Mouse (Mus musculus) right cerebral cortex, adult 18-20 months (tissue): ENCODE measurements around the gene Scfd2.
A peak's percentile ranks its signal among the peaks of the same experiment; 100 is the strongest.

ENCODE experiments used
- DNase-seq: peaks from one replicate; pipeline ENCODE4 v3.0.0; 2022; ENCODE audit warnings: mixed read lengths

Scfd2 gene

DNA sequence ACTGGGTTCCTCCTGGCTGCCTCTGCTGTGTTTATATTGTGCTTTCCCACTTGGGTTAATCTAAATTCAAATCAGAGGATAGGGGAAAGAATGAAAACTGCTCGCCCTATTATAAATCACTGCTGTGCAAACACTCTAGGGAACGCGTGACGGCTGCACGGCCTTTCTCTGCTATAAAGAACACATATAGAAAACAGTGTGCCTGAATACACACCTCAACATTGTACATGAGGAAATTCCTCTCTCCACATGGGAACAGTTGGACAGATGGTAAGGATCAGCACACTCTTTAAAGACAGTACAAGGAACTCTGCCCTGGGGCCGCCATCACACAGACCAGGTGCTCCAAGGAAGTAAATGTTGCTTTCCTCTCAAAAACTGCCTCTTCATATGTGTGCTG is 166.2 kb downstream of the Scfd2 start:
- DNase-seq, result no peak

DNA sequence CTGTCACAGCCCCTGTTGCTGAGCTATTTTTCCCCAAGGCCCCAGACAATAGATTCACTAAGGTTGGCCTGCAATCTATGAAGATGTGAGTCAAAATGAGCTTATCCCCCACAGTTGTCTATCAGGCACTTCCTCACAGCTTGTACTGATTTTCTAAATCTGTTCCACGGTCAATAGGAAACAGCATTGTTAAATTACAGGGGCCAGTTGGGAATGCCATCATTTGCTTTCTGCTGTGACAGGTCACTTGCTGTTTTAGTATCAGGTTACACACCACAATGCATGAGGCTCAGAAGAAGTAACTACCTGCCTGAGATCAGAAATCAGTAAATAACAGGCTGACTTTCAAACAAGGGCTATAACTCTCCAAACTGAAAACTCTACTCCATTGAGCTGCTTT is 168.3 kb downstream of the Scfd2 start:
- no peak for DNase-seq

GRCm38 (mm10) chr5:74361531-74361930 is 170.0 kb downstream of the Scfd2 start:
- DNase-seq, result no peak

- no peak for DNase-seq
Observed at GRCm38 (mm10) chr5:74358033-74358432, 173.5 kb downstream of the Scfd2 start.

- no peak for DNase-seq
Observed at GRCm38 (mm10) chr5:74355416-74356177, 176.0 kb downstream of the Scfd2 start.

DNA sequence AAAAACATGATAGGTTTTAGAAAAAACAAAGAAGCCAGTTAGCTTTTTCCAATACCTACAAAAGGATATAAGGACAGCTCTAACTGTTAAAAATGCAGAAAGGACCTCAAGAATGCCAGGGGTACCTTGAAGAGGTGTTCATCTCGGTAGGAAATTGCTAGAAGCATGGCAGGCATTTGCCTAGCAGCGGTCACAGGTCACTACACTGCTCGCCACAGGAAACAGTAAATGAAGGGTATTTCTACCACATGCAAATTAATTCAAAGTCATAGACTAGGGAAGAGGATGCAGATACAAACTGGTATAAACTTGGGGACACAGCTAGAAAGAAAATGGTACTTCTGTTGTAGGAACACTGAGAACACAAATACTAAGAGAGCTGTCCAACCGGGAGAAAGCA is 180.7 kb downstream of the Scfd2 start:
- DNase-seq, result no peak

GRCm38 (mm10) chr5:74348079-74348870 is 183.3 kb downstream of the Scfd2 start:
- no peak for DNase-seq

GRCm38 (mm10) chr5:74343045-74343444 is 188.5 kb downstream of the Scfd2 start:
- peak; percentile 31 for DNase-seq

DNA sequence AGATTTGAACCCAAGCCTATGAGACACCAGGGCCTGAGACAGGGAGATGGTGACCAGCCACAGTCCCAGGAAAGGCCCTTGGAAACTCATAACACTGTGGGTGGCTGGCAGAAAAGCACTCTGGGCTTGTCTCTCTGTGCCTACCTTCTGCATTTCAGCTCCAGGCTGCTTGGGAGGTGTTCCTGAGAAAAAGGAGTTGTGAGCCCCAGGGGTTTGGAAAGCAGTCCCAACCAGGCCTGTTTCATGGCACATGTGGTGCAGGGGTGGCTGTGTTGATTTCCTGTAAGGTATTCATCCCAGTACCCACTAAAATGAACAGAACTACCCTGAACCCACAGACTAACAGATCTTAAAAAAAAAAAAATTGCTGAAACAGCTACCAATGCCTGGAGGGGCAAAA is 189.0 kb downstream of the Scfd2 start:
- DNase-seq, result peak; percentile 77

GRCm38 (mm10) chr5:74337491-74337890 is 194.1 kb downstream of the Scfd2 start:
- no peak for DNase-seq

DNA sequence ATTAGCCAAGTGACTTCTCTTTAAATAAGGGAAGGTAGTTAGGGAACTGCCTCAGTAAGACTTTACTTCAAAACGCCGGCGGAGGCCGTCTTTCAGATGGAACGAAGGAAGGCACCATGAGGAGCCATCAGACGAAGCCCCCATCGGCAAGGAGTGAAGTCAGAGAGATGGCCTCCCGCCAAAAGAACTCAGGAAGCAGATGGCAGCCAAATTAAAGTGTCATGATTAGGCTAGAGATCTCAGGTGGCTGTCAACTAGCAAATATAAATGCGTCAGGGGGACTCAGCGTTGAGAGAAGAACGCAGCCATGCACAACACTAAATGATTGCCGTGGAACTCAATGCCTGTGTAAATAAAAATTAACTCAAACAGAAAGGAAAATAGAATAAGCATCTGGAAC is 194.8 kb downstream of the Scfd2 start:
- no peak for DNase-seq

DNA sequence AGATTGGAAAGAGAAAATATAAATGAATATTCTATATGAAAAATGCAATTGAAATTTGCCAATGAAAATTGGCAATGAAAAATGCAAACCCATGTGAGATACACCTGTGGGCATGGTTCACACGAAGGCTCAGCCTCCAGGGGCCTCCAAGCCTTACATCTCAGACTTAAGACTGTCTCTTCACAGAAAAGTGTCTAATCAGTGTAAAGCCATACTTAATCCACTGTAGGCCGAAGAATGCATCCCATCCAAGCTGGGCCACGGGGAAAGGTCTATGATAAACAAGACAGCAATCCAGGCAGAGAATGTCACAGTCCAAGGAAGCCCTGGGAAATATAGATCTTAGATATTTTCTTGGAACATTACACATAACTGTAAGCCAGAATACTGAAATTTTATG is 198.3 kb downstream of the Scfd2 start:
- DNase-seq, result no peak

DNA sequence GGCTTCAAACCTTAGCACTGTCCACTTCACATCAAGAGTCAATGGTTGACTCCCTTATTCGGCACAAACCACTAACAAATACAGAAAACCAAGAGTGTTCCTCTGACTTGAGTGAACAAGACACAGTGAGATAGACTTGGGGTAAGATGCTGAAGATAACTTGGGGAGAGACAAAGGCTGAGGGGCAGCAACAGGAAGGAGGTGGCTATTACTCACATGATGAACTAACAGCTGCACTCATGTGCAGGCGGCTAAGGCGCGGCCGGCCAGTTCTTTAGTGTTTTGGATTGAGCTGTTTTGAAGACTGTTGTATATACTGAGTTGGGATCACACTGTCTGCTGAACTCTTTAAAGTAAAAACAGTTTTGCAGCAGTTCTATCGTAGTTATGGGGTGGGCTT is 205.3 kb downstream of the Scfd2 start:
- no peak for DNase-seq

GRCm38 (mm10) chr5:74321010-74321746 is 210.4 kb downstream of the Scfd2 start:
- no peak for DNase-seq

GRCm38 (mm10) chr5:74319551-74319950 is 212.0 kb downstream of the Scfd2 start:
- no peak for DNase-seq

- no peak for DNase-seq
Observed at GRCm38 (mm10) chr5:74317174-74317573, 214.4 kb downstream of the Scfd2 start.

DNA sequence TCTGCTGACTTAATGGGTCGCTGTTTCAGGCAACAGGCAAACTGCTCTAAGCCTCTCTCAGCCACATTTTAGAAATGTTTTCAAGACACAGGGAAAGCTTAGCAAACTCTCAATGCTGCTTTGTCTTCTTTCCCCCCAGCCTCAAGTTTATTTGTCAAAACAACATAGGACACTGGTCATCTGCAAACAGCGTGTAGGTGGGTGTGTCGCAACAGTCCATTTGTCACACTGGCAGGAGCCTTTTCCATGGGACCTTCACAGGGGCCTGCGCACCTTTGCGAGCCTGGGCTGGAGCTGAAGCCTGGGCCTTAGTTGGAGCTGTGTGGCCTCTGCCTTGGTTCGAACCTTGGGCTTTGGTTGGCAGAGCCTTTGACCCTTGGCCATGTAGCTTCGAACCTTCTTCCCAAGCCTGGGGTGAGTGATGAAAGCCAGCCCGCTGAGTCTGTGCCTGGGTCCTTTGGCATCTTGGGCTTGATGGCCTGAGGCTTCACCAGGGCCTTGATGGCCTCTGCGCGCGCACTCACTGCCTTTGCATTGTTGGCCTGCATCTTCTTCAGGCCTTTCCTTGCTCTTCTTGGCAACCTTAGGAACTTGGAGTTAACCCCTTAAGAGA is 215.1 kb downstream of the Scfd2 start:
- no peak for DNase-seq

GRCm38 (mm10) chr5:74315471-74316245 is 215.9 kb downstream of the Scfd2 start:
- no peak for DNase-seq

- no peak for DNase-seq
Observed at GRCm38 (mm10) chr5:74314501-74314900, 217.1 kb downstream of the Scfd2 start.

- no peak for DNase-seq
Observed at GRCm38 (mm10) chr5:74313542-74313941, 218.0 kb downstream of the Scfd2 start.

DNA sequence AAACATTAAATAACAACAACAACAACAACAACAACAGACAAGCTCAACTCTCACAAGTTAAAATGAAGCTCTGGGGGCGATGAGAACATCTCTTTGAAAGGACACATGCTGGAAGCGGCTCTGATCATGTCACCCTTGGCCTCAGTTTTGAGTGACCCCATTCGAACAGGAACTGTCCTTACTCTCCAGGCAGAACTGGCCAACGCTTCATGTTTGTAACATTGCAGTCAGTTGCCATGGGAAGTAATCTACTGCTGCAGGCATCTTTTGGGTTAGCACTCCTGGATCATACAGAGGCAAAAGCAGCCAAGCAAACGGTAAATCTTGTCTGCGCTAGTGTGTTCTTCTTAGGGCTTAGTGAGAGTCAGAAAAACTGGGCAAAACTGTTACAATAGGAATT is 219.7 kb downstream of the Scfd2 start:
- DNase-seq, result no peak

DNA sequence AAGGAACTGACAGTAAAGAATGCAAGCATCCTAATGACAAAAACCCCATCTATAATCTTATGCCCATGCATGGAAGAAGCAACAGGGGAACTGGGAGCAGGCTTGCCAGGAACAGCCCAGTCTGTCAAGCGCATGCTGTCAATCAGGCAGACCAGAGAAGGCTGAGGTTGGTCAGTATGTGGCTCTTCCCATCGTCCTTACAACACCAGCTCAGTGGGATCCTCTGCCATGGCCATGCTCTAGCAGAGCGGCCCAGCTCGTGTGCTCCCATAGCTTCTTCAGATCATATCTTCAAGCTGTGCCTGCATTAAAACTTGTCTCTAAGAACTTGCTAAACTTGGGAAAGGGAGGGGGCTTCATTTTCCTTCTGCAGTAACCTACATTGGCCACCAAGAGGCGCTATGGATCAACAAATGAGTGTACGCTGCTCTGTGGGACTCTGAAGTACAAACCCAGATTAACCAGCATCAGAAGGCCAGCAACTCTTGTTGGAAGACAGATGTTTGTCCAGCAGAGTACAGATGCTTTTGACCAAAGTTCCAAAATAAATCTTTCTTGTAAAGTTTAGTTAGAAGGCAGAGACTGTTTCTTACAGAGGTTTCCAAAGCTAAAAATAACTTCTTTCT is 220.2 kb downstream of the Scfd2 start:
- peak; percentile 36 for DNase-seq
